Mouse (Mus musculus): ENCODE results near the gene Epn2.

GRCm38 (mm10) chr11:61590516-61591213 lies 11.2 kb upstream of the Epn2 start:
- no peak for TF ChIP-seq ZC3H11A (IDR thresholded peaks at IDR 0.05; ENCODE audit: low read depth, low read length)
- TF ChIP-seq TAL1 (IDR thresholded peaks at IDR 0.05; ENCODE audit: low read length): no peak
- TF ChIP-seq CTCF (IDR thresholded peaks at IDR 0.05 in 2 of 3, conservative IDR thresholded peaks at IDR 0.05 in 1 of 3; ENCODE audit: control insufficient read depth in 1 of 3, insufficient read depth in 1 of 3, low read depth in 2 of 3, low read length in 3 of 3, poor library complexity in 1 of 3, severe bottlenecking in 1 of 3): no peak
